Mouse (Mus musculus) heart, adult 8-10 months (tissue): ENCODE measurements around the gene Nr4a3. TPM values are rescaled to one million over a fixed set of nuclear protein-coding genes. Genes with fewer than 3 reads are reported as not detected.
A peak's percentile ranks its signal among the peaks of the same experiment; 100 is the strongest.

Experiments
- DNase-seq: peaks from one replicate; pipeline ENCODE4 v3.0.0; 2022; ENCODE audit warnings: low spot score
- total RNA-seq, 4 experiments: library from RNA; stranded (reverse); gene quantifications; 2 replicates each; pipeline ENCODE4 v1.2.4; 2022

Gene Nr4a3
- total RNA-seq, 4 experiments from 2014 or later, result 1.5 to 4.7 (median 2.9) TPM

- no peak for DNase-seq
Measured at GRCm38 (mm10) chr4:48110331-48110730, 65.4 kb downstream of the Nr4a3 start.

- DNase-seq, result no peak
Measured at GRCm38 (mm10) chr4:48116191-48116590, 71.2 kb downstream of the Nr4a3 start.

GRCm38 (mm10) chr4:48124416-48124772 lies 79.4 kb downstream of the Nr4a3 start:
- DNase-seq, result peak; percentile 29

- peak; percentile 82 for DNase-seq
Measured at GRCm38 (mm10) chr4:48124773-48125469, 80.0 kb downstream of the Nr4a3 start, which contains the start of gene Stx17. Stx17 (plus strand) TSS chr4:48124915.

GRCm38 (mm10) chr4:48130314-48130713 lies 85.4 kb downstream of the Nr4a3 start:
- no peak for DNase-seq

GRCm38 (mm10) chr4:48131606-48132005 lies 86.7 kb downstream of the Nr4a3 start:
- no peak for DNase-seq

- no peak for DNase-seq
Measured at GRCm38 (mm10) chr4:48132721-48133120, 87.8 kb downstream of the Nr4a3 start.

Other genes starting within 250 kb of the Nr4a3 start
- 10 to 100 TPM; 21.9 to 32.9 (median 29.3) TPM for gene Stx17, start 79.8 kb downstream of the Nr4a3 start, total RNA-seq
- 10 to 100 TPM; 23.4 to 27.4 (median 25.4) TPM for gene Erp44, start 234.4 kb downstream of the Nr4a3 start, total RNA-seq
- gene Invs, start 234.6 kb downstream of the Nr4a3 start, total RNA-seq, result 1 to 10 TPM; 2.0 to 2.6 (median 2.4) TPM